Mouse (Mus musculus): Measurements from ENCODE around the gene 7420426K07Rik. TPM values are rescaled to one million over a fixed set of nuclear protein-coding genes. Genes with fewer than 3 reads are reported as not detected.

The 7420426K07Rik gene
- total RNA-seq, 2 experiments from 2014 or later, result not detected

Other genes with a start within 250 kb of the 7420426K07Rik start
- gene Prr23a1, start 60.6 kb upstream of the 7420426K07Rik start, total RNA-seq (2021), result not detected
- not detected for gene Prr23a2, start 46.6 kb upstream of the 7420426K07Rik start, total RNA-seq (2021)
- not detected for gene Prr23a3, start 38.4 kb upstream of the 7420426K07Rik start, total RNA-seq (2021)
- 1 to 10 TPM in 1 of 2 experiments, under 1 TPM in 1; 0.79 to 1.1 TPM for gene Foxl2, start 52.2 kb downstream of the 7420426K07Rik start, total RNA-seq (2021)
- gene Faim, start 83.3 kb downstream of the 7420426K07Rik start, total RNA-seq (2021), result 10 to 100 TPM; 34.1 to 34.3 TPM
- under 1 TPM in 1 of 2 experiments, not detected in 1; 0.30 TPM for gene Gm1123, start 132.6 kb downstream of the 7420426K07Rik start, total RNA-seq (2021)
- 10 to 100 TPM; 18.8 to 19.0 TPM for gene Pik3cb, start 237.5 kb downstream of the 7420426K07Rik start, total RNA-seq (2021)